Mouse (Mus musculus) T-cell, adult 2 months (primary cell): ENCODE measurements around the gene Lypd3.

Experiments
- DNase-seq: peaks from one replicate; pipeline ENCODE4 v3.0.0; 2022; ENCODE audit warnings: low spot score

Gene Lypd3

GRCm38 (mm10) chr7:24636264-24636663 is at the start of gene Lypd3:
Lypd3 (plus strand) TSS chr7:24636550.
- no peak for DNase-seq

- DNase-seq = no peak
Observed at GRCm38 (mm10) chr7:24586828-24587227, 49.5 kb upstream of the Lypd3 start.

- no peak for DNase-seq
Observed at GRCm38 (mm10) chr7:24587330-24588105, 48.8 kb upstream of the Lypd3 start, which contains the start of the genes Ethe1 and Zfp575. Ethe1 (plus strand) TSS chr7:24587543. Zfp575 (minus strand) TSS chr7:24587641.

- no peak for DNase-seq
Observed at GRCm38 (mm10) chr7:24588336-24588735, 48.0 kb upstream of the Lypd3 start.

GRCm38 (mm10) chr7:24591735-24592134 is 44.6 kb upstream of the Lypd3 start:
- DNase-seq = no peak

- DNase-seq = no peak
Observed at GRCm38 (mm10) chr7:24592163-24592562, 44.2 kb upstream of the Lypd3 start.

GRCm38 (mm10) chr7:24592781-24593180 is 43.6 kb upstream of the Lypd3 start:
- DNase-seq = no peak

GRCm38 (mm10) chr7:24593621-24594308 is 42.6 kb upstream of the Lypd3 start:
- peak; percentile 63 for DNase-seq

- DNase-seq = no peak
Observed at GRCm38 (mm10) chr7:24594309-24594803, 42.0 kb upstream of the Lypd3 start.

GRCm38 (mm10) chr7:24595464-24595863 is 40.9 kb upstream of the Lypd3 start:
- no peak for DNase-seq

- DNase-seq = no peak
Observed at GRCm38 (mm10) chr7:24598121-24598520, 38.2 kb upstream of the Lypd3 start.

GRCm38 (mm10) chr7:24599211-24600067 is 36.9 kb upstream of the Lypd3 start:
- DNase-seq = no peak

GRCm38 (mm10) chr7:24600941-24601597 is 35.3 kb upstream of the Lypd3 start:
- peak; percentile 86 for DNase-seq

- no peak for DNase-seq
Observed at GRCm38 (mm10) chr7:24605561-24605960, 30.8 kb upstream of the Lypd3 start.

- DNase-seq = no peak
Observed at GRCm38 (mm10) chr7:24606046-24606445, 30.3 kb upstream of the Lypd3 start.

- DNase-seq = peak; percentile 76
Observed at GRCm38 (mm10) chr7:24608017-24608416, 28.3 kb upstream of the Lypd3 start.

- no peak for DNase-seq
Observed at GRCm38 (mm10) chr7:24608561-24608960, 27.8 kb upstream of the Lypd3 start.

GRCm38 (mm10) chr7:24610144-24610878 is 26.0 kb upstream of the Lypd3 start, which contains the start of gene Phldb3:
Phldb3 (plus strand) TSS chr7:24610763.
- DNase-seq = peak; percentile 34

- peak; percentile 86 for DNase-seq
Observed at GRCm38 (mm10) chr7:24610879-24611494, 25.4 kb upstream of the Lypd3 start.

- no peak for DNase-seq
Observed at GRCm38 (mm10) chr7:24611709-24612108, 24.6 kb upstream of the Lypd3 start.
